Mouse (Mus musculus): ENCODE data around the gene Sgcb.

The Sgcb gene

GRCm38 (mm10) chr5:73647261-73647900 lies at the start of gene Sgcb:
Gene Sgcb (minus strand): TSS chr5:73647790.
- in situ Hi-C loops (cut with MseI, MboI): no loop called here

DNA sequence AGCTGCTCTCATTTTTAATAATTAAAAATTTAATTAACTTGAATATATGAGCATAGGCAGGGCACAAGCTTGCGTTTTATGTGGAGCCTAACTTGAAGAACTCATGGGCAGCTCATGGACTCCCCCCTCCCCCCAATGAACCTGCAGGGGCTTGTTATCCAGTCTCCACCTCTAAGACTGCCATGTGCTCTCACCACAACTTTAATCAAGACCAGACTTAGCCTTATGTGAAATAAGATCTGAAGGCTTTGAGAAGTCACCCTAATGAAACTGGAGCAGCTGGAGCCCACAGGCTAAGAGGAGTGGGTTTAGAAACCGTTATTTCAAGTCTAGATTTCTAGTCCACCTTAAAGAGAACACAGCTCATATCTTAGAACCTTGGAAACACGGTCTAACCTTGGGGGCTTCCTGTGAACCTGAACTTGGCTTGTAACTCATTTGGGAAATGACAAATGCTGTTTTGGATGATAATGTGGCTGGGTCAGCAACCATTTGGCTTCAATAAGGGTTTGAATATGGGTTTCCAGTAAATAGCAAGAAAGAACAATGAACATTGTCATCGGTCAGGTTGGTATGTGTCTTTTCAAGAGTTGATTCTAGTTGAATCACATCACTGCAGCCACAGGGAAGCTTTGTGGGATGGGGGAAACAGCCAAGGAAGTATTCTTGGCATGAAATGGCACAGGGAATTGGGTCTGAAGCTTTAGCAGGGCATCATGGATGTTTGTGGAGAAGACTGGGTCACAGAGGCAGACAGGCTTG lies 46.8 kb upstream of the Sgcb start:
- in situ Hi-C loops (cut with MseI, MboI): loop anchor here in 1 of 2 experiments (25.0 kb wide), 1 partner anchor 593 kb away; no protein-coding TSS in a partner anchor

DNA sequence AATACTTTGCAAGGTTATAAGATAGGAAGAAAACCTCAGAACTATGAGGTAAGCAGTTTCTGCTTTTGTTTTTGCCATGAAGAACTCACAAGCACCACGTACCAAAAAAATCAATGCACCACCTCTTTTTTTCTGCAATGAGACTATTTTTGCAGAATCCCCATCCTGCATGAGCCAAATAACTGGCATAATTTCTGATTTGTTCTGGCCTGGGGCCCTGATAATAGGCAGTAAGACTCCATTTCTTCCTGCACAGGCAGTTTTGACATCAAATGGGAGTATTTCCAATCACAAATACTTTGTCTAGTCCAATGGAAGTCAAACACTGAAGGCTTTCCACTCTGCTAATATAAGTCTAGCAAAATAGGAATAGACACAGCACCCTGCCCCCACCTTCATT lies 46.2 kb upstream of the Sgcb start:
- in situ Hi-C loops (cut with MseI, MboI): loop anchor here in 1 of 2 experiments (25.0 kb wide), 1 partner anchor 594 kb away; no protein-coding TSS in a partner anchor

DNA sequence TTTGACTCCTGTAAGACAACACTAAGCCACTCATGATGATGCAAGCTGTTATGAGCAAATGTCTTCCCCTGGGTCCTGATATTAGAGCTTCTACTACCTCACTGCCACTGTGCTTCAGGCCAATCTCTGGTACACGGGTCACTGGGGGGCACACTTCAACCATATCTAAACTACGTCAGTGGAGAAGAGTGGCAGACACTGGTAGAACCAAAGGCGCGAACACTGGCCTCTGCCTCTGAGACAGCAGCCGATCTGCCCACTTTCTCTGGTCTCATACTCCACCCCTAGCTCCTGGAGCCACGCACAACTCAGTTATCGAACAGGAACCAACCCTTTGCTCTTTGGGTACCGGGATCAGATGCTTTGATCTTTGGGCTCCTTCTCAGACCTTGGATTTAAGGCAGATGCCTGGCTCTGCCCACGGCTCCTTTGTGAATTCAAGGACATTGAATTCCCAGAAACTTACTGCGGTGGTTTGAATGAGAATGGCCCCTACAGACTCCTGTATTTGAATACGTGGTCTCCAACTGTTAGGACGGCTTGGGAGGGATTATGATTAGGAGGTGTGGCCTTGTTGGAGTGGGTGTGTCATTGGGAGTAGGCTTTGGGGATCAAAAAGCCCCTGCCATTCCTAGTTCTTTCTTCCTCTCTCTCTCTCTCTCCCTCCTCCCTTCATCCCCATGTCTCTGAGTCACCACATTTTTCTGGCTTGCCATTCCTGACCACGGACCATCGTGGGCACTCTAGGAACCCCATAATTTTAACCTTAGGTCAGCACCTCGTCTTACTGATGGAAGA lies 44.3 kb upstream of the Sgcb start:
- in situ Hi-C loops (cut with MseI, MboI): loop anchor here in 1 of 2 experiments (25.0 kb wide), 1 partner anchor 595 kb away; no protein-coding TSS in a partner anchor

GRCm38 (mm10) chr5:73690146-73690545 lies 42.6 kb upstream of the Sgcb start:
- in situ Hi-C loops (cut with MseI, MboI): loop anchor here in 1 of 2 experiments (25.0 kb wide), 1 partner anchor 597 kb away; no protein-coding TSS in a partner anchor

- in situ Hi-C loops (cut with MseI, MboI): loop anchor here (10.0 to 25.0 kb wide), 2 partner anchors 596 to 599 kb away; no protein-coding TSS in a partner anchor
Measured at GRCm38 (mm10) chr5:73688576-73688975, 41.0 kb upstream of the Sgcb start.

DNA sequence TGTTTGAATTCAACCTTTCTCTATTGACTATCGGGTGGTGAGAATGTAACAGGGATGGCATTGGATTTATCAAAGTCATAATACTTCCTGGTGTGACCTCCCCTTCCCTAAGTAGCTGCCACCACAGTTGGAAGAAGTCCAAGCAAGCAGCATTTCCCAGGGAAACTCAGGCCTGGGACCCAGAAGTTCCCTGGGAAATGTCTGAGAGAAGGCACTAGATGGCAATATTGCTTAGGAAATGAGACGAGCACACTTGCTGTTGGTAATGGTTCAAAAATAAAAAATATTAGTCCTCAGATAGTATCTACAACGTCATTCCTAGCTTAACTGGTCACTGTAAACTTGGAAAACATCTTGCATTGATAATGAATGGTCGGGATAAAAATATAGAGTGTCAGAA lies 38.6 kb upstream of the Sgcb start:
- in situ Hi-C loops (cut with MseI, MboI): loop anchor here (10.0 to 25.0 kb wide), 2 partner anchors 599 to 601 kb away; no protein-coding TSS in a partner anchor

GRCm38 (mm10) chr5:73683706-73684409 lies 36.3 kb upstream of the Sgcb start:
- in situ Hi-C loops (cut with MseI, MboI): loop anchor here (10.0 to 25.0 kb wide), 2 partner anchors 601 to 603 kb away; no protein-coding TSS in a partner anchor

GRCm38 (mm10) chr5:73683221-73683620 lies 35.6 kb upstream of the Sgcb start:
- in situ Hi-C loops (cut with MseI, MboI): loop anchor here (10.0 to 25.0 kb wide), 2 partner anchors 602 to 604 kb away; no protein-coding TSS in a partner anchor

- in situ Hi-C loops (cut with MseI, MboI): loop anchor here in 1 of 2 experiments (25.0 kb wide), 1 partner anchor 611 kb away; no protein-coding TSS in a partner anchor
Measured at GRCm38 (mm10) chr5:73676626-73677025, 29.0 kb upstream of the Sgcb start.

DNA sequence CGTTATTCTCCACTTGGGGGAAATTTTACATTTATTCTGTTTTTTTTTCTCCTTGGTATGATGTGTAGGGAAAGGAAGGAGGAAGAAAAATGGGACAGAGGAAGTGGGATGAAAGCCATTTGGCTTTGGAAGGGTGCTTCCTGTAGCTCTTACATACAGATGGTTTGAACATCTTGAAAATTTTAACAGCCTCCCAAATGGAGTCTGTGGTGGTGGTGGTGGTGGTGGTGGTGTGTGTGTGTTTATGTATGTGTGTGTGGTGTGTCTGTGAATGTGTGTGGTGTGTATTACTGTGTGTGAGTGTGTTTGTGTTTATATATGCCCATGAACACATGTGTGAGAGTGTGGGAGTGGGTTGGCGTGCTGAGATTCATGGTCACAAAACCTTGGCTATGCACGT lies 28.0 kb upstream of the Sgcb start:
- in situ Hi-C loops (cut with MseI, MboI): loop anchor here in 1 of 2 experiments (25.0 kb wide), 1 partner anchor 612 kb away; no protein-coding TSS in a partner anchor

GRCm38 (mm10) chr5:73669386-73669785 lies 21.8 kb upstream of the Sgcb start:
- in situ Hi-C loops (cut with MseI, MboI): no loop called here

GRCm38 (mm10) chr5:73667877-73668276 lies 20.3 kb upstream of the Sgcb start:
- in situ Hi-C loops (cut with MseI, MboI): no loop called here

- in situ Hi-C loops (cut with MseI, MboI): no loop called here
Measured at GRCm38 (mm10) chr5:73666695-73667094, 19.1 kb upstream of the Sgcb start.

GRCm38 (mm10) chr5:73651855-73652201 lies 4.2 kb upstream of the Sgcb start:
- in situ Hi-C loops (cut with MseI, MboI): no loop called here

DNA sequence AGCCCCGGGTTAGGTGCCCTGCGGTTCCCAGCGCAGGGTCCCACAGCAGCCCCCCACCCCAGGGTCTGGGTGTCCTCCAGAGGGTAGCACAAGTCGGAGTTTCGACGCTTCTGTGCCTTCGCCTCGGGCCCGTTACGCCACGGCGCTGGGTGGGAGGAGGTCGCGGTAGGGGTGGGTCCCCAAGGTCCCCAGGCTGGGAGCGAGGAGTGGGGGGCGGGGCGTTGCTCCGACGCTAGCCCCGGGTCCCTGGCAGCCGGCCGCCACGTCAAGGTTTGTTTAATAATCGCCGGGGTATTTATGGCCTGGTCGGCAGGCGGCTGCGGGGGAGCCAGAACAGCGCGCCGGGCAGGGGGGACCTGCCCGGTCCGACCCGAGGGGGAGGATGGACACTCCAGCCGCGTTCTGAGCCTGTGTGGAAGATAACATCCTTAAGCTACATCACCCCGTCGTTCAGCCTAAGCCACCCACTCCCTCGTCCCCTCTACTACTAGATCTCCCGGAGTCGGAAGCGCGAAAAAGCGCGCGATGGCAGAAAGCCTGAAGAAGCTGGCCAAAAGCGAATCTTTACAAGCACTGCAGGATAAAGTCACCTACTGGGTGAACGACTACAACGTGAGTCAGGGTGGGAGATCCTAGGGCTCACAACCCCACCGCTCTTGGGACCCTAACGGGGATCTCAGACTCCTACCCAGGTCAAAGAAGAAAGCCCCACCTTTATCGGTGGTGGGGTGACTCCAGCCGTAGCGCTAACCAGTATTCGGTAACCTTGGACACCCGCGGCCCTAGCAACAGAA lies 3.7 kb upstream of the Sgcb start, which contains the start of gene Spata18:
TSS of gene Spata18 (plus strand) at position 319 of the 794 bp plus-strand sequence.
- in situ Hi-C loops (cut with MseI, MboI): no loop called here

GRCm38 (mm10) chr5:73650365-73650964 lies 2.9 kb upstream of the Sgcb start:
- in situ Hi-C loops (cut with MseI, MboI): no loop called here

DNA sequence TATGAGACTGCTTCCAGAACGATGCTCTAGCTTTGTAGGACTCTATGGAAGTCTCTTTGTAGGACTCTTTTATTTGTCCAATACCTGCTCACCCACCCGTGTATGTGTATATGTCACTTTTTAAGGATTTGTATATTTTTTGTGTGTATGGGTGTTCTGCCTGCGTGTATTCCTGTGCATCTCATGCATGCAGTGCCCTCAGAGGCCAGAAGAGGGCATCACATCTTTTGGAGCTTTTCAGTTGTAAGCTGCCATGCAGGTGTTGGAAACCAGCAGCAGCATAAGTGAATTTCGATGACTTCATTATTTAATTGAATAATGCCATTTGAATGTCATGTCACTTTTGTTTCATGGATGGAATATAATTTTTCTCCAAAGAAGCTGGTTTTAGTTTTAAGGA lies 5.5 kb downstream of the Sgcb start:
- in situ Hi-C loops (cut with MseI, MboI): no loop called here

DNA sequence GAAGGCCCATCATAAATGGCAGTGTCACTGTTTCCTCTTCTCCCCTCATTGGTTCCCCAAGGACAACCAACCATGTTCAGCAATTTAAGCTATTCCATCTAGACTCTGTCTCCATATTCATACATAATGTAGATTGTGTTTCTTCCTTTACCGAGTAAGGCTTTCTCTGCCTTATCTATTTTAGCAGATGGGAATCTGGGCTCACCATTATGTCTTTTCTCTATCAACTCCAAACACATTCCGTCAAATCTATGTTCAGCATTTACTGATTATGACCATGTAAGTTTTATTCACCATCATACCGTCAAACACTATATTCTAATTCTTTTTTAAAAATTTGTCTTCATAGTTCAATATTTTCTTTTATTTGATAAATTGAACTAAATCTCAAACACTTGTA lies 6.5 kb downstream of the Sgcb start:
- in situ Hi-C loops (cut with MseI, MboI): no loop called here
